Mouse (Mus musculus): ENCODE data around the gene Impg2. TPM values are rescaled to one million over a fixed set of nuclear protein-coding genes. Genes with fewer than 3 reads are reported as not detected.

Gene Impg2
- polyA plus RNA-seq, 1 experiment from 2014 or later, result 0.10 TPM

DNA sequence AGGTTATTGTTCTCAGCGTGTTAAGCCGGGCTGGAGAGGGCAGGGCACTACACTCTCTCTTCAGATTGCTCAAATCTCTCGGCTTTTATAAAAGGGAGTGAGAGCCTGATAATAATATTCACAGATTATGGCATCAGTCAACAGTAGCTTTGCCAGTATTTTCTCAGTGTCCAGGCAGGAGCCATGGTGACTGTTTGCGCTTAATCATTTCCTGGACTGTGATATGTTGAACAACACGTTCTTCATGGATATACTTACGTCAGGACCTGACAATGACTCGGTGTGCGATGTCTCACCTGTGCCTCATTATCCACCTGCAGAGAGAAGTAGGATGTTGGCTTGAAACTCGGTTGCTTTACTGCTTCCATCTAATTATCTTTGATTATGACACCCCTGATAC, 74.9 kb downstream of the Impg2 start:
- H3K4me2 ChIP-seq (replicated peaks), result no peak overlapping the region
- H3K27me3 ChIP-seq, result no peaks in the 10 kb centered on the region
- no peaks in the 10 kb centered on the region for H3K9me3 ChIP-seq
- no peak for ATAC-seq (ENCODE audit: low FRiP score, low read depth)
- H3K4me1 ChIP-seq, result peaks cover 4% of the 10 kb centered on the region; the same call in 1 of the 2 replicates
- H3K4me3 ChIP-seq, result no peak overlapping the region
- 66% methylated on average over 9 of the region's 9 CpGs for WGBS
- H3K9ac ChIP-seq, result no peak overlapping the region
- H3K27ac ChIP-seq, result no peak overlapping the region
- H3K36me3 ChIP-seq, result no peaks in the 10 kb centered on the region

DNA sequence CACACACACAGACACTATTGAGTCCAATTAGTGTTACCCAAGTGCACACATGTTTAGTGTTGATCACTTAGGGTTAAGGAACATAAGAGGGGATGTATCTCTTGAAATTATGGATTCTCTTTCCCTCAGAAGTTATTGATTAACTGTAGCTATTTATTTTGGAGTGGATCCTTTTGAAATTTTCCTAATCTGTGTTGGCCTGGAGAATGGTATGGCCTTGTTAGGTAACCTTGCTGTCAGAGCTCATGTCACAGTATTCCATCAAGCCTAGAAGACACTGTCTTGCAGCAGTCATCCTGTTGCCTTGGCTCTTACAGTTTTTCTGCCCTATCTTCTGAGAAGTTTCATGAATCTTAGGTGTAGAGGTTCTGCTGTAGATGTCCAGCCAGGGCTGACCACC, 75.6 kb downstream of the Impg2 start:
- Histone ChIP-seq H3K4me1 (peaks cover 4% of the 10 kb centered on the region; the same call in 1 of the 2 replicates), H3K4me2 (replicated peaks) (no peak overlapping the region), H3K4me3 (no peak overlapping the region), H3K9ac (no peak overlapping the region), H3K27me3 (no peaks in the 10 kb centered on the region), H3K9me3 (no peaks in the 10 kb centered on the region), H3K36me3 (no peaks in the 10 kb centered on the region), H3K27ac (no peak overlapping the region)
- no peak for ATAC-seq (ENCODE audit: low FRiP score, low read depth)

DNA sequence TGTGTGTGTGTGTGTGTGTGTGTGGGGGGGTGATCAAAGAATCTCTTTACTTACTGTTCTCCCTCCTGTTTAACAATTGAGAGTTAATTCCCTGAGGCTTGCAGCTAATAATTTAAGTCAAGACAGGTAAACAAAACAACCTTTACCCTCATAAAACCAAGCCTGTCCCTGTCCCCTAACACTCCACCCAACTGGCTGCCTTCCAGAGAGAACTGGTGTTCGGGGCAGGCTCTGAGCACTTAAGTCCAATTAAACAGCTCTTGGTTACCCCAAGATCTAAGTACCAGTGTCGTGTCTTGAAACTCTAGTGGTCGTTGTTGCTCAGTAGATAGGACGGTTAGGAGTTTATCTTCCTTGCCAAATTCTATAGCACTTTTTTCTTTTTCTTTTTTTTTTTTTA, 77.2 kb downstream of the Impg2 start:
- 34% methylated on average over 4 of the region's 4 CpGs for WGBS
- Histone ChIP-seq H3K4me3 (no peak overlapping the region), H3K27me3 (no peaks in the 10 kb centered on the region), H3K4me2 (replicated peaks) (no peak overlapping the region), H3K9me3 (no peaks in the 10 kb centered on the region), H3K27ac (no peak overlapping the region), H3K4me1 (peaks cover 4% of the 10 kb centered on the region; the same call in 1 of the 2 replicates), H3K36me3 (no peaks in the 10 kb centered on the region), H3K9ac (no peak overlapping the region)
- no peak for ATAC-seq (ENCODE audit: low FRiP score, low read depth)

DNA sequence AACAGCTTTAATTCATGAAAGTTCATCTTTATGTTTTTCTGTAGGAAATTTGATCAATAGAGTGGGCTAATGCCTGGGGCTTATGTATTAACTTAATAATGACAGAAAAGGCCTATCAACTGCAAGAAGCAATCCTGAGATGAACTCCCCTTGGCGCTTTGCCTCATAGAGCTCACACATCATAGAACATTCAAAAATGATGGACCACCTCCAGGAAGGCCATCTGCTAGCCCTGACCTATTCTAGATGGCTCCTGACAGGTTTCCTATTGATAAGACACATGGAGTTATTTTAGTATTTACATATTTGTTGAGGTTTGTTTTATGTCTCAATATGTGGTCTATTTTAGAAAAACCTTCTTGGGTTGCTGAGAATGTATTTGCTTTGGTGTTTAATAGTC, 79.2 kb downstream of the Impg2 start:
- Histone ChIP-seq H3K4me3 (no peak overlapping the region), H3K36me3 (no peaks in the 10 kb centered on the region), H3K4me1 (peaks cover 4% of the 10 kb centered on the region; the same call in 1 of the 2 replicates), H3K27me3 (no peaks in the 10 kb centered on the region), H3K4me2 (replicated peaks) (no peak overlapping the region), H3K27ac (no peak overlapping the region), H3K9ac (no peak overlapping the region), H3K9me3 (no peaks in the 10 kb centered on the region)
- WGBS, result 88% methylated on average over 1 of the region's 1 CpGs
- ATAC-seq (ENCODE audit: low FRiP score, low read depth), result no peak

DNA sequence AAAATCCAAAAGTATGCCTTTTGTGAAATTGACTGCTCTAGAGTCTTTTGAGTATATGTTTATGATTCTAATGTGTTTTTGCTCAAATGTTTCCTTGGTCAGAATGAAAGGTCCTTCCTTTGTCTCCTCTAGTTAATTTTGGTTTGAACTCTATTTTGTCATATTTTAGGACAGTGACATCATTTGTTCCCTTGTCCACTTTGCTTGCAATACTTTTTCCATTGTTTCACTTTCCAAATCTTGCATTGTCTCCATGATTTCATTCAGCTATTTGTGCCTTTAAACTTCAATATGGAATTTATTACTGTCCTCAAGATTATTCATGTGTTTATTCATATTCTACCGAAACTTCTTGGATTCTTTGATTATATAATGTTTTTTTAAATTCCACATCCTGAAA, 79.8 kb downstream of the Impg2 start:
- no peak overlapping the region for H3K4me2 ChIP-seq (replicated peaks)
- H3K36me3 ChIP-seq, result no peaks in the 10 kb centered on the region
- no peak overlapping the region for H3K9ac ChIP-seq
- ATAC-seq (ENCODE audit: low FRiP score, low read depth), result no peak
- no peaks in the 10 kb centered on the region for H3K4me1 ChIP-seq
- no peak overlapping the region for H3K4me3 ChIP-seq
- 83% methylated on average over 1 of the region's 1 CpGs for WGBS
- no peaks in the 10 kb centered on the region for H3K27me3 ChIP-seq
- no peaks in the 10 kb centered on the region for H3K9me3 ChIP-seq
- no peak overlapping the region for H3K27ac ChIP-seq

DNA sequence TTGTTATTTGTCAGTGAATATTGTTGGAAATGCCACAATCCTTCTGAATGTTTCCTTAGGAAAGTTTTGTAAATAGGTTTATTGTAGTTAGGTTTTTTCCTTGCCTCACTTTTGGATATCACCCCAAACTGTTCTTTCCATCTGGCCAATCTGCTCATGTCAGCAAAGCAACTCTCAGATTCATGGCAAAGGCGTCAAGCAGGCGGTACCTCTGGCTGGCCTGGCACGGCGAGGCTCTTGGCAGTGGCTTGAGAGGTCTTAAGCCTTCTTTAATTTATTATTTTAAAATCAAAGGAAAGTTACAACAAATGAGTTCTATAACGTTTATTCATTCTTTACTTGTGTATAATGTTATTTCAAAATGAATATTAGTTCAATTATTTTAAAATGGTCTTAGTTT, 82.0 kb downstream of the Impg2 start:
- no peaks in the 10 kb centered on the region for H3K9me3 ChIP-seq
- H3K4me2 ChIP-seq (replicated peaks), result no peak overlapping the region
- H3K36me3 ChIP-seq, result no peaks in the 10 kb centered on the region
- H3K27ac ChIP-seq, result no peak overlapping the region
- no peaks in the 10 kb centered on the region for H3K27me3 ChIP-seq
- H3K4me1 ChIP-seq, result no peaks in the 10 kb centered on the region
- no peak overlapping the region for H3K4me3 ChIP-seq
- no peak for ATAC-seq (ENCODE audit: low FRiP score, low read depth)
- no peak overlapping the region for H3K9ac ChIP-seq
- 80% methylated on average over 5 of the region's 5 CpGs for WGBS

DNA sequence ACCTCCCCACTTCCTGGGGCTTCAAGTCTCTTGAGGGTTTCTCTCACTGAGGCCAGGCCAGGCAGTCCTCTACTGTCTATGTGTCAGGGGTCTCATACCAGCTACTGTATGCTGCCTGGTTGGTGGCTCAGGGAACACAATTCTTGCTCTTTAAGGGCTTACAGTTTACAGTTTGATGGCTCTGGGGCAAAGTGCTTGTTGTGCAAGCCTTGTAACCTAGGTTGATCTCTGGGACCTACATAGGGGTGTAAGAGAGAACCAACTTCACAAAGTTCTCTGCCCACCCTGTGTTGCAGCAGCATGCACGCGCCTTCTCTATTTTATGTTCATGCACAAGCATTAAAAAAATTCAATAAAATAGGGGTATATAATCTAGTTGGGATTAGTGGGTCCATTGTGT, 82.9 kb downstream of the Impg2 start:
- Histone ChIP-seq H3K4me2 (replicated peaks) (no peak overlapping the region), H3K9ac (no peak overlapping the region), H3K4me3 (no peak overlapping the region), H3K27ac (no peak overlapping the region), H3K36me3 (no peaks in the 10 kb centered on the region), H3K27me3 (no peaks in the 10 kb centered on the region), H3K4me1 (no peaks in the 10 kb centered on the region), H3K9me3 (no peaks in the 10 kb centered on the region)
- ATAC-seq (ENCODE audit: low FRiP score, low read depth), result no peak
- 90% methylated on average over 2 of the region's 2 CpGs for WGBS

DNA sequence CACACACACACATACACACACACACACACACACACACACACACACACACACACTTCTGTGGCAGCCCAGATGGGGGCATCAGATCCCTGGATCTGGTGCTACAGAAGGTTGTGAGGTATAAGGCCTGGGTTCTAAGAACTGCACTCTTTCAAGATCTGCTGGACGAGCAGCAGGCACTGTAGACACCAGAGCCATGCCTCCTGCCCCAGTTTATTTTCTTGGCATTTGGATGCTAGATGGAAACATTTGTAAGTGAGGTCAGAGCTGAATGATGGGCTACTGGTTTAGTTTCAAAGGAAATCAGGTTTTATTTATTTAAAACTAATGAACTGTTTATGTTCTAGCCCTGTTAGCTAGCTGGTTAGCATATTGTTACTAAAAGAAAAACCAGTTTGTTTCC, 90.8 kb downstream of the Impg2 start:
- 0 out of 2 replicates have a peak, but pooled peaks cover 3% of the 10 kb centered on the region for H3K4me1 ChIP-seq
- no peaks in the 10 kb centered on the region for H3K36me3 ChIP-seq
- 26% methylated on average over 1 of the region's 1 CpGs for WGBS
- H3K9ac ChIP-seq, result no peak overlapping the region
- no peak for ATAC-seq (ENCODE audit: low FRiP score, low read depth)
- no peak overlapping the region for H3K27ac ChIP-seq
- peaks cover 8% of the 10 kb centered on the region; the same call in 1 of the 2 replicates for H3K27me3 ChIP-seq
- no peaks in the 10 kb centered on the region for H3K9me3 ChIP-seq
- H3K4me2 ChIP-seq (replicated peaks), result no peak overlapping the region
- H3K4me3 ChIP-seq, result no peak overlapping the region

DNA sequence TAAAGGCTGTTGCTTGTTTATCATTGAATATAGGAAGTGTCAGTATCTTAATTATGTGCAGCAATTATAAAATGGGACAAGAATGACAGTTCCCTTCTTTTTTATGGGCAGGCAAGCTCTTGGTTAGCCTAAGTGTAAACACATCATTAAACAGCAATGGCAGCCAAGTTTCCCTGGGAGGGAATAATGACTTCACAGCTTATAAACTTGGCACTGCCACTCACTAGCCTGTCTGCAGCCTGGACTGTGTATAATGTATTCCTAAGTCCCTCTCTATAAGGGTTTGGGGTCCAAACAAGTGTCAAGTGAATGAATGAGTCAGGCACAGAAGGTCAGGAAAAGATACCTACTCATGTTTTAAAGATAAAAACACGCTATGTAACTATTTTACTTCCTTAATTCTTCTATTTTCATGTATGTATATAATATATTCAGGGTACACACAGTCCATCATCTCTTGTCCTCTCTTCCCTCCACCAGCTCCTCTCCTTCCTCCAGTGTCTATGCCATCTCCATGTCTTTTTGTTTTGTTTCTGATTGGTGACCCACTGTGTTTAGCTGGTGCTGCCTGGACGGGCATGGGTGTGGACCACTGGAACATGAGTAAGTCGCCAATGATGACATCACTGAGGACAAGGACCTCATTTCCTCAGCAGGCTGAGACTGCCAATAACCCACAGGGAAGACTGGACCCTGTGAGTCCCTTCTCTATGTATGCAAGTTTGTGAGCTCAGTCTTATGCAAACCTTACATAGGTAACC, 92.0 kb downstream of the Impg2 start:
- no peaks in the 10 kb centered on the region for H3K36me3 ChIP-seq
- peak; percentile 38; the same call in 1 of the 2 replicates for ATAC-seq (ENCODE audit: low FRiP score, low read depth)
- no peak overlapping the region for H3K4me3 ChIP-seq
- H3K4me2 ChIP-seq (replicated peaks), result no peak overlapping the region
- H3K27me3 ChIP-seq, result peaks cover 14% of the 10 kb centered on the region; the same call in 1 of the 2 replicates
- 75% methylated on average over 3 of the region's 3 CpGs for WGBS
- no peak overlapping the region for H3K27ac ChIP-seq
- H3K9me3 ChIP-seq, result no peaks in the 10 kb centered on the region
- no peak overlapping the region for H3K9ac ChIP-seq
- H3K4me1 ChIP-seq, result 0 out of 2 replicates have a peak, but pooled peaks cover 3% of the 10 kb centered on the region

DNA sequence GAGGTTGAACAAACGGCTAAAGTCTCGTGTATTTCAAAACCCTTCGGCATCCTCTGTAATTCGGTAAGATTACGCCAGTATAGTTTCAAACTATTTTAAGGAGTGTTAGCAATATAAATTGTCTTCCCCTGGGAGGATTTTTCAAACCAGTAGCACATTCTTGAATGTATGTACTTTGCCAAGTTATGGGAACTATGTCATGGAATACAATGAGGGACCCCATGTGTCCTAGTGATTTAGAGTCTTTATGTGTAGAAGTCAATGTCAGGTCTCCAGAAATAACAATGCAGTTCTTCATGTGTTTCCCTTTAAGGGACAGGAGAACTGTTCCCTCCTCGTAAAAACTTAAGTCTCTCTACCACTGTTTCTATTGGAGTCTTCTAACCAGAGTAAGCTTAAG, 94.1 kb downstream of the Impg2 start:
- Histone ChIP-seq H3K9me3 (no peaks in the 10 kb centered on the region), H3K27me3 (peaks cover 14% of the 10 kb centered on the region; the same call in 1 of the 2 replicates), H3K9ac (no peak overlapping the region), H3K36me3 (no peaks in the 10 kb centered on the region), H3K4me1 (peaks cover 11% of the 10 kb centered on the region; the same call in 1 of the 2 replicates), H3K4me2 (replicated peaks) (no peak overlapping the region), H3K27ac (no peak overlapping the region), H3K4me3 (no peak overlapping the region)
- ATAC-seq (ENCODE audit: low FRiP score, low read depth), result peak; percentile 75
- WGBS, result 64% methylated on average over 6 of the region's 6 CpGs

DNA sequence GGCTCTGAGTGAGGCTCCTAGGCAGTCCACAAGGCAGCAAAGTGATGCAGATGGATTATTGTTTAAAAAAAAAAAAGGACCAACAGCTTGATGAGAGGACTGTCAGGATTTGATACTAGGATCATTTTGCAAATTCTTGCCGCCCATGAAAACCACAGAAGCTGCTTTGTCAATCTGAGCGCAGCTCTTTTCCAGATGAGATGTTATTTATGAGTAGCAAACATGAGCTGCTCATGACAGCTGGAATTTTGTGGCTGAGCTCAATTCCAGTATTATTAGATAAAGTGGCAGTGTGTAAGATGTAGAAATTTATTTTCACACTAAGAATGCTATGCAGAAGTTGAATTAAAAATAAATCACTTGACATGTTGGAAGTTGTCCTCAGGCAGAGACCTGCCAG, 94.7 kb downstream of the Impg2 start:
- Histone ChIP-seq H3K27ac (no peak overlapping the region), H3K9ac (no peak overlapping the region), H3K27me3 (peaks cover 12% of the 10 kb centered on the region; the same call in 1 of the 2 replicates), H3K36me3 (no peaks in the 10 kb centered on the region), H3K4me3 (no peak overlapping the region), H3K4me1 (peaks cover 13% of the 10 kb centered on the region; the same call in 1 of the 2 replicates), H3K9me3 (no peaks in the 10 kb centered on the region), H3K4me2 (replicated peaks) (no peak overlapping the region)
- WGBS, result 65% methylated on average over 2 of the region's 2 CpGs
- ATAC-seq (ENCODE audit: low FRiP score, low read depth), result no peak

DNA sequence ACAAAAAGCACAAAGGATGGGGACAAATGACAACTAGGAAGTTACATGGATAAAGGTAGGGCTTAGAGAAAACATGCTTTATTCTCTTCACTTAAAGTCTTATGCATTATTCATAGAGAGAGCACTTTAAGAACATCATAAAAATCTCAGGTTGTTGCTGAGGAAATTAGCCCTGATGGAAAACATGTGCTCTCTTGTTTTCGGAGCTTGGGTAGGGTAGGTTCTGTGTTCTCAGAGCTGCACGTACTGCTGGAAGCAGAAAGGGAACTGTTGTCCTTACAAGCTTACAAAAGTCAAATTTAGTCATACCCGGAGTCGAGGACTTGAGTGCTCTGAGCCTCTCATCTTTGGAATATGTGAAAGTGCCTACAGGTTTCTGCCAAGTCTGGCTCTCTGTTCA, 98.9 kb downstream of the Impg2 start:
- H3K27ac ChIP-seq, result no peak overlapping the region
- no peak for ATAC-seq (ENCODE audit: low FRiP score, low read depth)

DNA sequence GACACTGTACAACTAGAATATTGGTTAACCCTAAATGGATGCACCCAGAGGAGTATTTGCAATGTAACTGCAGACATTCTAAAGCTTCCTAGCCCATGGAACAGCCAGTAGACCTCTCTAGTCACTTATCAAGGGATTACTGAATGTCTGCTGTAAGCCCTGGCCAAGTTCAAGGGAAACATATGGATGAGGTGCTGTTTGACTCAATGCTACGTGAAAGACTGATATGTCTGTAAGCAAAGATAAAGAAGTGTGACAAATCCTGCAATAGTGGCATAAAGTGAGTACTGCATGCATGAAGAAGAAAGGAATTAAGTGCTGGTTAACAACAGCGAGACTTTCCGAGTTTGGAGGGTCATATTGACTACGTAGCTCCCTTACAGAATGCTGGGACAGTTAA, 100.1 kb downstream of the Impg2 start:
- Histone ChIP-seq H3K4me2 (replicated peaks) (no peak overlapping the region), H3K36me3 (no peaks in the 10 kb centered on the region), H3K9me3 (no peaks in the 10 kb centered on the region), H3K9ac (no peak overlapping the region), H3K27ac (no peak overlapping the region), H3K27me3 (peaks cover 12% of the 10 kb centered on the region), H3K4me1 (peaks cover 9% of the 10 kb centered on the region; the same call in 1 of the 2 replicates), H3K4me3 (no peak overlapping the region)
- 86% methylated on average over 4 of the region's 4 CpGs for WGBS
- ATAC-seq (ENCODE audit: low FRiP score, low read depth), result no peak

More for the DNA sequence above, 98.9 kb downstream of the Impg2 start:
- 16% methylated on average over 4 of the region's 4 CpGs for WGBS
- Histone ChIP-seq H3K36me3 (no peaks in the 10 kb centered on the region), H3K4me1 (peaks cover 13% of the 10 kb centered on the region; the same call in 1 of the 2 replicates), H3K27me3 (peaks cover 12% of the 10 kb centered on the region), H3K9ac (no peak overlapping the region), H3K4me2 (replicated peaks) (no peak overlapping the region), H3K9me3 (no peaks in the 10 kb centered on the region), H3K4me3 (no peak overlapping the region)

Data from limb, embryonic 13.5 days (tissue).